Mouse (Mus musculus) G1E-ER4 (cell line): ENCODE results near the gene Bclaf1. TPM values are rescaled to one million over a fixed set of nuclear protein-coding genes. Genes with fewer than 3 reads are reported as not detected.

Experiments
- GATA1 ChIP-seq: IDR thresholded peaks from one replicate; pipeline ENCODE4 v1.8.0; 2012; ENCODE audit warnings: low read length, inconsistent platforms
- polyA plus RNA-seq: library from polyadenylated mRNA; stranded (reverse); fragments of >175 nt; gene quantifications from 2 replicates; pipeline ENCODE4 v1.2.3, GENCODE M21; 2012

Bclaf1 gene
- polyA plus RNA-seq, 1 experiment, result 13.6 TPM

DNA sequence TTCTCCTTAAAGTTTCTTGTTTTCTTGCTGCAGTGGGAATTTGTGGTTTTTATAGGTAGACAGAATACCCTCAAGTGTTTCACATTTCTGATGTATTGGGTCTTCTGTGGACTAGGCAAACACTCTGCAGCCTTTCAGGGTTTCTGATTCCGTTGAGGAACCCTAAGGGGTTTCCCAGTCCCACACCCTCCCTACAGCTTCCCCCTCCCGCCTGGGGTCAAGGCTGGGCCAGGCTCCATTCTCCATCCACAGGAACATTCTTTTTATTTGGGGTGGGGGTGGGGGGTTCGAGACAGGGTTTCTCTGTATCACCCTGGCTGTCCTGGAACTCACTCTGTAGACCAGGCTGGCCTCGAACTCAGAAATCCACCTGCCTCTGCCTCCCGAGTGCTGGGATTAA lies 13.2 kb upstream of the Bclaf1 start:
- no peak for TF ChIP-seq GATA1

GRCm38 (mm10) chr10:20310969-20311769 lies 1.1 kb upstream of the Bclaf1 start:
- no peak for TF ChIP-seq GATA1

GRCm38 (mm10) chr10:20312736-20313301 lies 550 bp downstream of the Bclaf1 start:
- TF ChIP-seq GATA1, result no peak

DNA sequence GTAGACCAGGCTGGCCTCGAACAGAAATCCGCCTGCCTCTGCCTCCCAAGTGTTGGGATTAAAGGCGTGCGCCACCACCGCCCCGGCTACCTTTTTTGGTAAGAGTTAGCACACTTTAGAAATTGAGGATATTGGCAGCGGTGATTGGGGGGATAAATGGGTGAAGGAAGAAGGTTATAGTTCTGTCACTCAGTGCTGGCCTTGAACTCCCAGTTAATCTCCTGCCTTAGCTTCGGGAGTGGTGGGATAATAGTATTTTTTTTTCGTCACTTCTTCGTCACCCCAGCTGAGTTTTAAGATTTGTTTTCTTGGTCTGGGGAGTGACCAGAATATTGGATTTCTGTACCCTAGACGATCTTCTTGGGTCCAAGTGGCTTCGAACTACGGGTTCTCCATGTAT lies 1.2 kb downstream of the Bclaf1 start:
- TF ChIP-seq GATA1, result no peak

DNA sequence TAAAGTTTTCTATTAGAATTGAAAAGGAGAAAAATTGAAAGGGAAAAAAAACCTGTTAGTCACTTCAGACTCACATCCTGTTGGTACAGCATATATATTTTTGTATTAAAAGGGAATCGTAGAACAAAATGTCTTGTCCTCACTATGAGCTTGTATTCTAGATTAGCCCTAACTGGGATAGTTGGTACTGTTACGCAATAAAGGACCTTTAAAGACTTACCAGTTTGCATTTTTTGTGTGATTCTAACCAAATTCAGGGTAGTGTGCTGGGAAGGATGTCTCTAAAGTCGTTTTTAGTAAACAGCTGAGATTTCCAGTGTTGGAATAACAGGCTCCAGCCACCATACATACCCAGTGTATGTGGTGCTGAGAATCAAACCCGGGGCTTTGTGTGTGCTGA lies 1.7 kb downstream of the Bclaf1 start:
- no peak for TF ChIP-seq GATA1

- no peak for TF ChIP-seq GATA1
Measured at GRCm38 (mm10) chr10:20314797-20315196, 2.5 kb downstream of the Bclaf1 start.

- TF ChIP-seq GATA1, result no peak
Measured at GRCm38 (mm10) chr10:20317466-20317865, 5.2 kb downstream of the Bclaf1 start.

DNA sequence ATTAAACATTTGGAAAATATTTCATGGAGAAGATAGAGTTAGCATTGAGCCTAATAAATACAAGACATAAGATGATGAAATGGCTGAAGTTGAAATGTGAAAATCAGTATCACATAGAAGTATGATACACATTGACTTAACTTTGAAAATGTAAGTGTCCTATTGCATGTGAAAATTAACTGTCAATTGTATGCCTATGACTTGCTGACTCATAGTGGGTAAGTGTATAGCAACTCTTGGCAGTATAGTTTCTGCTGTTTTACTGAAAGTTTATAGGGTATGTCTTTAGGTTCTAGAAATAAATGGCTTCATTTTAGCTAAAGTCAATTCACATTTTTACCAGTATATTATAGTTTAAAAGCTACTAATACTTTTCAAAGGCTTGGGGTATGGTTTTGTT lies 14.0 kb downstream of the Bclaf1 start:
- TF ChIP-seq GATA1, result no peak

DNA sequence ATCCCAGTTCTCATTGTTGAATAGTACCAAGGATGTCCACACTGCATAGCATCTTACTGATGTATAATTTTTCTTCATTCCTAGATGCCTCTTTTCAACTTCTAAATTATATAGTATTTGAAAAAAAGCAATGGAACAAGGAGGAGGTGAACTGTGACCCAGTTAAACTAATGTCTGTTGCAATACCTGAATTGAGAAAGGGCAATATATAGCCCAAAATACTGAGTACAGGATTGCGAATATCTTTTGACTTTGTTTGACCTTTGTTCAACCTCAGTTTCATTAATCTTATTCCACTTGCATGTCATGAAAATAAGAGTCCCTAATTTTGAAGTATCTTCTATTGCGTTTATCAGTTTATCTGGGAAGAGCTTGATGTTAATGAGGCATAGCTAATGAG lies 19.0 kb downstream of the Bclaf1 start:
- TF ChIP-seq GATA1, result no peak

GRCm38 (mm10) chr10:20337872-20338271 lies 25.6 kb downstream of the Bclaf1 start:
- no peak for TF ChIP-seq GATA1

DNA sequence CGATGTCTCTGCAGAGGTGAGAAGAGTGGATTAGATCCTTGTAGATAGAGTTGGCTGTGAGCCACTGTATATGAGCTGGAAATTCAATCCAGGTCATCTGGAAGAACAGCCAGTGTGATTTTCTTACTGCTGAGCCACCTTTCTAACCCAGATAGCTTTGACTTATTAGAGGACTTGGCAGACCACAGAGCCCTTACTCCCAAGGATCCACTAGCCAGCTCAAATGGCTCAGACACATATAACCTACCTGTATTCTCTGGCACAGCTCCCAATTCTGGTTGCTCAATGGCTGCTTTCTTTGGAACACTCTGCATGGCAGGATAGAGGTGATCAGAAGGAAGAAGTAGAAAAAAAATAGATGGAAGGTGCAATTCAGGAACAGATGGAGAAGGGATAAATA lies 33.5 kb downstream of the Bclaf1 start:
- TF ChIP-seq GATA1, result no peak

DNA sequence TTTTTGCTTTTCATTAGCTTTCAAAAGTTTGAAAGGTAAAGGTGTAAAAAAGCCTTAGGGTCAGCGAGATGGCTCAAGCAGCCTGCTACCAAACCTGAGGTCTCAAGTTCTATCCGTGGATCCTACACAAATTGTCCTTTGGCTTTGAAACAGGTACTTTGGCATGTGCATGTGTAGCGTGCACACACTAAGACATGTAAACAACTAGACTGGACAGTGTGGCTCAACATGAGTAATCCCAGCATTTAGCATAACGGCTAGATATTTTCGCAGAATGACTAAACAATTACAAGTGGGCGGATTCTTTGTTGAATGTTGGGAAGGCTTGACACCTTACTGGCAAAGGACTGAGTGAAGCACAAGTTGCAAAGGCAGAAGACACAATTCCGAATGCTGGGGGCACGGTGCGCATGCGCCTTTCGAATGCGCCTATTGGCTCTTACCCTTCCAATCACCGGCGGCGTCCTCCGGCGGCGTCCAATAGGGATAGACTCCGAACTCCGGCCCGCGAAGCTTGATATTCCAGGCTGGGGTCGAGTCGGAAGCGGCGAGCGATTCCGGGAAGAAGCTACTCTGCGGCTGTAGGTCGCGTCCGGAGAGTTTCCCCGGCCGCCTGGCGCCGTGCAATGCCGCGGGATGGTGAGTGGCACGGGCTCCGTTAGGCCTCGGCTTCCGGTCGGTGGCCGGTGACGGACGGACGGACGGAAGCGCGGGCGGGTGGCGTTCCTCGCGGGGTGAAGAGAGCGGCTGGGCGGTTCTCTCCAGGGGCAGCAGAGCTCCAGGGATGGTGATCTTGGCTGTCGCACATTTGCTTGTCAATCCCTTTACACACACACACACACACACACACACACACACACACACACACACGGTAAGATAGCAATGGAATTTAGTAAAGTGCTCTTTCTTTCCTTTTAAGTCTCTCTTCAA lies 35.3 kb downstream of the Bclaf1 start, which contains the start of gene Mtfr2:
Gene Mtfr2 (plus strand): TSS at position 486 of the 930 bp plus-strand sequence.
- TF ChIP-seq GATA1, result no peak

GRCm38 (mm10) chr10:20348894-20349293 lies 36.6 kb downstream of the Bclaf1 start:
- no peak for TF ChIP-seq GATA1

DNA sequence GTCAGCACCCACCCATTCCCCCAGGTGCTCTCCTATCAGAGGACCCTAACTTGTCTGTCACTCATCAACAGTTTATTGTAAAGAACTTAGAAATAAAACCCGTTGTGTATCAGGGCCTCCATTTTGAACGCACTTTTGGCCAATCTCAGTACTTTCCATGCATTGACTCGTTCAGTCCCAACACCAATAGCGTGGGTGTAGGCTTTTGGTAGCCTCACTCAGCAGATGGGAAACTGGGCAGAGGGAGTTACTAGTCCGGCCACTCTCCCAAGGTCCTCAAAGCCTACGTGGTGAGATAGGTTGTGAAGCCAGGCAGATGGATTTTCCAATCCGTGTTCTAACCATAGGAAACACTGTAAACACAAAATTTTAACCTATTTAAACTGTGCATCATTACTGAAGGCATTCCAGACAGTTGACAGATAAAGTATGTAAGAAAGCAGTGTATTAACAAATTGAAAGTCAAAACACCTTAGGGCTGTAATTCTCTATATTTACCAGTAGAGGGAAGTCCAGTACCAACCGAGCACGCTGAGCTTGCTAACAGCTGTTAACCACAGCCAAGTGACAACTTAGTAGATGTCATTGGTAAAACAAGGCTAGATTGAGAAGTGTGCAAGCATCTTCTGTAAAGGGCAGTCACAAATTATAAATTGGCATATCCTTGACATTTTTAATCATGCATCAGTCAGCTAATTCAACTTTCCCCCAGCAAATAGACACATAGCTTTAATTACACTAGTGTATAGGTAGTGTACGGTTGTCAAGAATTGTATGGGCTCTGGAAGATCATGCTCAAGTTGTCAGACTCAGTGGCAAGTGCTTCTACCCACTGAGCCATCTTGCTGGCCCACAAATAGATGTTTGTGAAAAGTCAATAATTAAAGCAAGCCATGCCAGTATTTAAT lies 49.5 kb downstream of the Bclaf1 start:
- no peak for TF ChIP-seq GATA1

GRCm38 (mm10) chr10:20362450-20363118 lies 50.3 kb downstream of the Bclaf1 start:
- TF ChIP-seq GATA1, result no peak
